Comparison of ENCODE assay signal across 9 mouse cellular contexts in genomic region chr7:133112351-133112831, GRCm38 (mm10). TPM values are rescaled to one million over a fixed set of nuclear protein-coding genes. Genes with fewer than 3 reads are reported as not detected.
DNase-seq lines count a peak whose midpoint lies in the region; ATAC-seq and TF ChIP-seq lines count a peak whose summit lies in the region.
"Had no signal": no experiment of that assay in that cellular context is flagged by ENCODE, and none has a peak within 500 bp of the region (broad histone marks: within the 10 kb centered on the region; RNA-seq: fewer than 3 reads in every experiment).

No protein-coding gene starts in this region.

- no peak for ATAC-seq in midbrain, embryonic 13.5 days
- peak; percentile 71 for ATAC-seq in intestine, postnatal 0 days
- ATAC-seq in stomach, embryonic 15.5 days (ENCODE audit: insufficient read depth, low FRiP score, low read depth) = peak; percentile 64; the same call in 1 of the 2 replicates
- no peak for ATAC-seq in erythroblast, adult 5-6 weeks (replicated peaks; ENCODE audit: low FRiP score, poor library complexity, severe bottlenecking)

- no peaks in the 10 kb centered on the region for H3K9me3 ChIP-seq in midbrain, embryonic 10.5 days (replicated peaks)
- no peaks in the 10 kb centered on the region for H3K9me3 ChIP-seq in midbrain, embryonic 13.5 days
- no peaks in the 10 kb centered on the region for H3K9me3 ChIP-seq in embryonic facial prominence, embryonic 10.5 days
- no peaks in the 10 kb centered on the region for H3K9me3 ChIP-seq in intestine, postnatal 0 days (ENCODE audit: control insufficient read depth)
- no peaks in the 10 kb centered on the region for H3K9me3 ChIP-seq in stomach, embryonic 15.5 days

- DNase-seq in midbrain, embryonic 10.5 days (ENCODE audit: low spot score) = peak; percentile 46
- DNase-seq in embryonic facial prominence, embryonic 10.5 days (ENCODE audit: low spot score) = peak; percentile 20
- DNase-seq in adrenal gland, adult 18-20 months (ENCODE audit: low spot score in 2 of 2) = no peak
- DNase-seq: cerebellum, postnatal 36 days had no signal

- peak overlapping the region; percentile 68 for H3K27ac ChIP-seq in midbrain, embryonic 10.5 days (replicated peaks)
- H3K27ac ChIP-seq in midbrain, embryonic 13.5 days = no peak overlapping the region
- peak overlapping the region; percentile 36; the same call in 1 of the 2 replicates for H3K27ac ChIP-seq in embryonic facial prominence, embryonic 10.5 days (replicated peaks)
- peak overlapping the region; percentile 58 for H3K27ac ChIP-seq in intestine, postnatal 0 days (ENCODE audit: low read depth, low read length)
- peak overlapping the region; percentile 86 for H3K27ac ChIP-seq in stomach, embryonic 15.5 days
- H3K27ac ChIP-seq: macrophage had no signal

- H3K4me2 ChIP-seq in midbrain, embryonic 13.5 days (replicated peaks) = no peak overlapping the region
- H3K4me2 ChIP-seq in intestine, postnatal 0 days (replicated peaks; ENCODE audit: low read depth) = 0 out of 2 replicates have a peak overlapping the region, but pooled peaks have one; percentile 4
- H3K4me2 ChIP-seq in stomach, embryonic 15.5 days = peak overlapping the region; percentile 9; the same call in 1 of the 2 replicates

- no peak overlapping the region for H3K4me3 ChIP-seq in midbrain, embryonic 10.5 days
- H3K4me3 ChIP-seq in midbrain, embryonic 13.5 days (replicated peaks) = no peak overlapping the region
- no peak overlapping the region for H3K4me3 ChIP-seq in embryonic facial prominence, embryonic 10.5 days
- no peak overlapping the region for H3K4me3 ChIP-seq in intestine, postnatal 0 days (ENCODE audit: low read depth, low read length)
- no peak overlapping the region for H3K4me3 ChIP-seq in stomach, embryonic 15.5 days (replicated peaks)

- WGBS in midbrain, embryonic 10.5 days = 11% methylated on average over 6 of the region's 6 CpGs
- 7% methylated on average over 6 of the region's 6 CpGs for WGBS in midbrain, embryonic 13.5 days
- WGBS in embryonic facial prominence, embryonic 10.5 days = 13% methylated on average over 6 of the region's 6 CpGs
- WGBS in intestine, postnatal 0 days = 12% methylated on average over 6 of the region's 6 CpGs
- WGBS in stomach, embryonic 15.5 days = 34% methylated on average over 6 of the region's 6 CpGs

- H3K4me1 ChIP-seq in midbrain, embryonic 10.5 days = peaks cover 70% of the 10 kb centered on the region
- H3K4me1 ChIP-seq in midbrain, embryonic 13.5 days (replicated peaks) = peaks cover 68% of the 10 kb centered on the region
- peaks cover 73% of the 10 kb centered on the region for H3K4me1 ChIP-seq in embryonic facial prominence, embryonic 10.5 days
- peaks cover 30% of the 10 kb centered on the region for H3K4me1 ChIP-seq in intestine, postnatal 0 days (replicated peaks; ENCODE audit: control insufficient read depth, insufficient read depth, low read length)
- peaks cover 75% of the 10 kb centered on the region for H3K4me1 ChIP-seq in stomach, embryonic 15.5 days

- no peak overlapping the region for H3K9ac ChIP-seq in midbrain, embryonic 13.5 days (replicated peaks)
- no peak overlapping the region for H3K9ac ChIP-seq in intestine, postnatal 0 days (ENCODE audit: low read depth, low read length)
- H3K9ac ChIP-seq in stomach, embryonic 15.5 days = no peak overlapping the region

- no peak for TF ChIP-seq CTCF in intestine, postnatal 0 days (IDR thresholded peaks at IDR 0.05; ENCODE audit: low read depth)

- peaks cover 10% of the 10 kb centered on the region for H3K36me3 ChIP-seq in midbrain, embryonic 10.5 days
- no peaks in the 10 kb centered on the region for H3K36me3 ChIP-seq in midbrain, embryonic 13.5 days
- peaks cover 35% of the 10 kb centered on the region for H3K36me3 ChIP-seq in embryonic facial prominence, embryonic 10.5 days (replicated peaks)
- H3K36me3 ChIP-seq in intestine, postnatal 0 days (ENCODE audit: control insufficient read depth, insufficient read depth) = no peaks in the 10 kb centered on the region
- H3K36me3 ChIP-seq in stomach, embryonic 15.5 days = no peaks in the 10 kb centered on the region

- H3K27me3 ChIP-seq in midbrain, embryonic 10.5 days (ENCODE audit: low read depth, poor library complexity, severe bottlenecking) = no peaks in the 10 kb centered on the region
- H3K27me3 ChIP-seq in midbrain, embryonic 13.5 days = no peaks in the 10 kb centered on the region
- H3K27me3 ChIP-seq in embryonic facial prominence, embryonic 10.5 days (replicated peaks; ENCODE audit: low read depth, poor library complexity, severe bottlenecking) = no peaks in the 10 kb centered on the region
- H3K27me3 ChIP-seq in intestine, postnatal 0 days (replicated peaks; ENCODE audit: control insufficient read depth, insufficient read depth, low read length) = no peaks in the 10 kb centered on the region
- no peaks in the 10 kb centered on the region for H3K27me3 ChIP-seq in stomach, embryonic 15.5 days (replicated peaks)

RNA-seq across cellular contexts. Expression of gene Fgfr2, which starts 10.8 kb away (rescaled TPM):
- polyA plus RNA-seq in midbrain, embryonic 10.5 days (2016; fragmentation: Nextera tagmentation; extraction: Ambion mirVana) = 97.0 and 99.3 TPM in 2 replicates
- 29.9 and 39.4 TPM in 2 replicates for polyA plus RNA-seq in midbrain, embryonic 13.5 days (2015; fragmentation: Nextera tagmentation; extraction: Ambion mirVana)
- polyA plus RNA-seq in embryonic facial prominence, embryonic 10.5 days (2016; fragmentation: Nextera tagmentation; extraction: Ambion mirVana) = 74.3 and 77.5 TPM in 2 replicates
- polyA plus RNA-seq in intestine, postnatal 0 days (2015; fragmentation: Nextera tagmentation; extraction: Ambion mirVana) = 29.5 and 29.8 TPM in 2 replicates
- 96.7 and 104 TPM in 2 replicates for polyA plus RNA-seq in stomach, embryonic 15.5 days (2015; fragmentation: Nextera tagmentation; extraction: Ambion mirVana)
- 100 to 1,000 TPM; 294 to 308 TPM for total RNA-seq in adrenal gland, adult 18-20 months (2021)
- total RNA-seq in erythroblast, adult 5-6 weeks (2015; ENCODE audit: low replicate concordance) = not detected in 2 replicates
- 0.28 and 4.8 TPM in 2 replicates for total RNA-seq in erythroblast, adult 5-6 weeks (2017; ENCODE audit: low replicate concordance)
- polyA plus RNA-seq: macrophage had no signal

RNA-seq across cellular contexts. Expression of gene Ctbp2, which starts 11.8 kb away (rescaled TPM):
- 113 and 118 TPM in 2 replicates for polyA plus RNA-seq in midbrain, embryonic 10.5 days (2016; fragmentation: Nextera tagmentation; extraction: Ambion mirVana)
- polyA plus RNA-seq in midbrain, embryonic 13.5 days (2015; fragmentation: Nextera tagmentation; extraction: Ambion mirVana) = 88.4 and 91.0 TPM in 2 replicates
- polyA plus RNA-seq in embryonic facial prominence, embryonic 10.5 days (2016; fragmentation: Nextera tagmentation; extraction: Ambion mirVana) = 117 and 121 TPM in 2 replicates
- polyA plus RNA-seq in intestine, postnatal 0 days (2015; fragmentation: Nextera tagmentation; extraction: Ambion mirVana) = 42.2 and 42.6 TPM in 2 replicates
- 87.8 and 91.4 TPM in 2 replicates for polyA plus RNA-seq in stomach, embryonic 15.5 days (2015; fragmentation: Nextera tagmentation; extraction: Ambion mirVana)
- total RNA-seq in adrenal gland, adult 18-20 months (2021) = 10 to 100 TPM; 53.0 to 60.3 TPM
- 11.1 and 21.3 TPM in 2 replicates for total RNA-seq in erythroblast, adult 5-6 weeks (2015; ENCODE audit: low replicate concordance)
- total RNA-seq in erythroblast, adult 5-6 weeks (2017; ENCODE audit: low replicate concordance) = 9.5 and 11.6 TPM in 2 replicates

Comparison
In these comparisons a context has a peak if more than half of its experiments do, and no peak if none do; other contexts are left out.
1. DNase-seq: peak in midbrain, embryonic 10.5 days (single experiment) and embryonic facial prominence, embryonic 10.5 days (single experiment); none in adrenal gland, adult 18-20 months (0 of 2).
2. ATAC-seq: peak in intestine, postnatal 0 days (single experiment) and stomach, embryonic 15.5 days (single experiment); none in midbrain, embryonic 13.5 days (single experiment) and erythroblast, adult 5-6 weeks (single experiment).